Mouse (Mus musculus) intestine, embryonic 16.5 days (tissue): ENCODE data around the gene Cdc25b. TPM values are rescaled to one million over a fixed set of nuclear protein-coding genes. Genes with fewer than 3 reads are reported as not detected.

Experiments
- ATAC-seq: fragments of 200-750 bp; cut with Nextera tagmentation; 2 replicates; pipeline ENCODE4 v1.8.0; 2017; ENCODE audit warnings: moderate TSS enrichment, moderate library complexity
- H3K27ac ChIP-seq: fragments of 300-500 bp; sonication (generic); 2 replicates; pipeline ENCODE4 v1.5.1; 2014; ENCODE audit warnings: mild to moderate bottlenecking, low read length
- H3K27me3 ChIP-seq: fragments of 300-500 bp; sonication (generic); replicated peaks from 2 replicates; pipeline ENCODE4 v1.6.1; 2014; ENCODE audit warnings: low read length, control low read depth, mixed read lengths; ENCODE audit not compliant: control insufficient read depth, insufficient read depth
- H3K36me3 ChIP-seq: fragments of 300-500 bp; sonication (generic); 2 replicates; pipeline ENCODE4 v1.6.1; 2014; ENCODE audit warnings: low read length, control low read depth; ENCODE audit not compliant: control insufficient read depth, insufficient read depth
- H3K4me1 ChIP-seq: fragments of 300-500 bp; sonication (generic); 2 replicates; pipeline ENCODE4 v1.6.1; 2014; ENCODE audit warnings: low read length, control low read depth, mixed read lengths; ENCODE audit not compliant: control insufficient read depth, insufficient read depth
- H3K4me2 ChIP-seq: fragments of 300-500 bp; sonication (generic); 2 replicates; pipeline ENCODE4 v1.6.1; 2014; ENCODE audit warnings: low read depth, low read length, control low read depth
- H3K4me3 ChIP-seq: fragments of 300-500 bp; sonication (generic); 2 replicates; pipeline ENCODE4 v1.5.1; 2014; ENCODE audit warnings: mild to moderate bottlenecking, low read length
- H3K9ac ChIP-seq: fragments of 300-500 bp; sonication (generic); 2 replicates; pipeline ENCODE4 v1.6.1; 2014; ENCODE audit warnings: low read depth, low read length
- H3K9me3 ChIP-seq: fragments of 300-500 bp; sonication (generic); 2 replicates; pipeline ENCODE4 v1.6.1; 2016; ENCODE audit warnings: low read length, control low read depth; ENCODE audit not compliant: control insufficient read depth
- WGBS: fragments of 180-500 bp; shearing (Covaris S2); extraction: QIAGEN DNeasy Blood & Tissue Kit; methylation state at CpG from one replicate; pipeline ENCODE4 v1.1.7; 2014; 5-methylcytosine and 5-hydroxymethylcytosine counted together
- polyA plus RNA-seq: library from polyadenylated mRNA; unstranded; fragments of >200 nt; fragmentation: Nextera tagmentation; extraction: Ambion mirVana; gene quantifications from 2 replicates; pipeline ENCODE4 v1.2.1, GENCODE M21; 2015

Cdc25b gene
- polyA plus RNA-seq: 41.2 and 46.4 TPM in 2 replicates

DNA sequence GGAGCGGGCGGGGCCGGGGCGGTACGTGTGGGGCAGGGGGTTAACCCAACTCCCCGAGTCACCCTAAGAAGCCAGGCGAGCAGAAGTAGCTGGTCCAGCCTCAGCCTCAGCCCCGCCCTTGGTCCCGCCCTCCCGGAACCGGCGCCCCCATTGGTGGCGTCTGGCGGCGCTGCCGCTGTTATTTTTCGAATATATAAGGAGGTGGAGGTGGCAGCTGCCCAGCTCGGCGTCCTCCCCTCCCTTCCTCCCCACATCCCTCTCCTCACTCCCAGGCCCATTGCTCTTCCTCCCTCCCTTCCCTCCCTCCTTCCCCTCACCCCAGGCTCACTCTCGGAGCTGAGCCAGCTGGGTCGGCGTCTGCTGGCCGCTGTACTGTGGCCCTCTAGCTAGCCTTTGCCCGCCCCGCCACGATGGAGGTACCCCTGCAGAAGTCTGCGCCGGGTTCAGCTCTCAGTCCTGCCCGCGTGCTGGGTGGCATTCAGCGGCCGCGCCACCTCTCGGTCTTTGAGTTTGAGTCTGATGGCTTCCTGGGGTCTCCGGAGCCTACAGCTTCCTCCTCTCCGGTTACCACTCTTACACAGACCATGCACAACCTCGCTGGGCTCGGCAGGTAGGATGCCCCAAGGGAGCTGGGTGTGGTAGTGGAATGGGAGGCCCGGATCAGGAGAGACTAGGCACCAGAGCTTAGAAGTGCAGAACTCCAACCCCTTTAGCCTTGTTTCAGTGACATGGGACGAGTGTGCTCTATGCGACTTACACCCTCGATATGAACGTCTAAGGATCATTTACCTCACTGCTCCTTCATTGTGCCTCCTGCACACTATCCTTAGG is at the start of gene Cdc25b, which contains the start of gene Spef1:
TSS of gene Cdc25b (plus strand) at position 179 of the 831 bp plus-strand sequence.
TSS of gene Spef1 (minus strand) at position 512 of the 831 bp plus-strand sequence.
- peak; percentile 93 for ATAC-seq
- Histone ChIP-seq H3K9ac (peak within 1 kb of the TSS; percentile 81), H3K4me1 (peaks cover 25% of the 10 kb centered on the region), H3K9me3 (no peaks in the 10 kb centered on the region), H3K27me3 (no peaks in the 10 kb centered on the region), H3K4me2 (peak within 1 kb of the TSS; percentile 82), H3K4me3 (peak within 1 kb of the TSS; percentile 69), H3K36me3 (0 out of 2 replicates have a peak, but pooled peaks cover 6% of the 10 kb centered on the region), H3K27ac (peak within 1 kb of the TSS; percentile 67)
- WGBS: under 1% methylated on average over 43 of the region's 43 CpGs

DNA sequence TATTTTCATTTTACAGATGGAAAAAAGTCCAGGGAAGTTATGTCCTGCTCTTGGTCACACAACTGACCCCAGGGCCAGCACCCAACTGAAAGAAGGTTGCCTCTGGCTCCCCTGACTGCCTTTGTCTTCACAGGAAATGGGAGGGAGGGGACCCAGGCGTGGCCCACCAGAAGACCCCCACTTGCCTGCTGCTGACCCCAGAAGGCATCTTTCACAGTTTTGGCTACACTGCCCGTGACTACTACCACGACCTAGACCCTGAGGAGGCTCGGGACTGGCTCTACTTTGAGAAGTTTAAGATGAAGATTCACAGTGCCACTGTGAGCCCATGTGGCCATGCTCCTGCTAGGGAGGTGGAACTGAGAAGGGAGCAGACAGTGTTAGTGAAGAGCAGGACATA is 48.5 kb upstream of the Cdc25b start:
- no peak for ATAC-seq
- Histone ChIP-seq H3K4me3 (no peak overlapping the region), H3K27me3 (no peaks in the 10 kb centered on the region), H3K9me3 (no peaks in the 10 kb centered on the region), H3K9ac (no peak overlapping the region), H3K27ac (no peak overlapping the region), H3K36me3 (0 out of 2 replicates have a peak, but pooled peaks cover 3% of the 10 kb centered on the region), H3K4me2 (no peak overlapping the region), H3K4me1 (peaks cover 16% of the 10 kb centered on the region)
- WGBS: 86% methylated on average over 4 of the region's 4 CpGs

DNA sequence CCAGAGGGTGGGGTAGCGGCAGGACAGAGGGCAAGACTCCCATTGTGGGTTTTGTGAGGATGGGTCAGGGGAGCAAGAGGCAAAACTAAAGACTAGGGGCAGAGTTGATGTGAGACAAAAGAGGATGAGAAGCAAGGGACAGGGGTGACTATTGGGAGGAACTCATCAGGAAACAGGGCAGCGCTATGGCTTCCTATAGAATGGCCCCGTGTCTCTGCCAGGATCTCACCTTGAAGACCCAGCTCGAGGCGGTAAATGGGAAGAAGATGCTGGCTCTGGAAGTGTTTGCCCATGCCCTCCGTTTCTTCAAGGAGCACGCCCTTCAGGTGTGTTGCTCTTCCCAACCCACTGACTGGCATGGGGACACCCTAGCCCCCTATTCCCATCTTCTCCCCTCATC is 48.0 kb upstream of the Cdc25b start:
- Histone ChIP-seq H3K27me3 (no peaks in the 10 kb centered on the region), H3K4me3 (no peak overlapping the region), H3K9ac (no peak overlapping the region), H3K4me2 (no peak overlapping the region), H3K27ac (no peak overlapping the region), H3K36me3 (0 out of 2 replicates have a peak, but pooled peaks cover 6% of the 10 kb centered on the region), H3K9me3 (no peaks in the 10 kb centered on the region), H3K4me1 (peaks cover 16% of the 10 kb centered on the region)
- WGBS: 95% methylated on average over 7 of the region's 7 CpGs
- ATAC-seq: no peak

GRCm38 (mm10) chr2:131139287-131139686 is 47.5 kb upstream of the Cdc25b start:
- ATAC-seq: no peak
- no peak overlapping the region for H3K9ac ChIP-seq
- peaks cover 16% of the 10 kb centered on the region for H3K4me1 ChIP-seq
- no peaks in the 10 kb centered on the region for H3K27me3 ChIP-seq
- H3K27ac ChIP-seq: no peak overlapping the region
- 92% methylated on average over 5 of the region's 5 CpGs for WGBS
- no peaks in the 10 kb centered on the region for H3K9me3 ChIP-seq
- H3K36me3 ChIP-seq: 0 out of 2 replicates have a peak, but pooled peaks cover 6% of the 10 kb centered on the region
- no peak overlapping the region for H3K4me2 ChIP-seq
- no peak overlapping the region for H3K4me3 ChIP-seq

GRCm38 (mm10) chr2:131139886-131140532 is 46.7 kb upstream of the Cdc25b start:
- Histone ChIP-seq H3K9me3 (no peaks in the 10 kb centered on the region), H3K36me3 (peaks cover 12% of the 10 kb centered on the region; the same call in 1 of the 2 replicates), H3K27me3 (no peaks in the 10 kb centered on the region), H3K9ac (0 out of 2 replicates have a peak overlapping the region, but pooled peaks have one; percentile 5), H3K4me2 (no peak overlapping the region), H3K4me3 (no peak overlapping the region), H3K27ac (peak overlapping the region; percentile 52), H3K4me1 (peaks cover 16% of the 10 kb centered on the region)
- ATAC-seq: peak; percentile 41
- WGBS: 26% methylated on average over 5 of the region's 5 CpGs

DNA sequence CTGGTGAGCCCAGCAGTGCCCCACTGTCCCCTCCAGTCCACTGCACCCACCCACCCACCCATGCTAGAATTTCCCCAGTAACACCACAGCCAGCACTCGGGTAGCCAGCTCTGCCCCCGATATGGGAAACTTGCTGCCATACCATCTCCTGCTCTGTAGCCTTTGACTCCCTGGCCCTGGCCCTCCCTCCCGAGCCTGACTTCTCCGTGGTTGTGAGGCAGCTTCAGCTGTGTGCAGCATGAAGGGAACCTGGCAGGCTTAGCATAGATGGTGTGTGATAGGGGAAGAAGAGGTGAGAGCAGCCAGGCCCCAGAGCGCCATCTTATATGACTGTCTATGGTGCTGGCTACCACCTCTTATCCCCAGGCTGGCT is 46.2 kb upstream of the Cdc25b start:
- H3K4me1 ChIP-seq: peaks cover 16% of the 10 kb centered on the region
- H3K4me2 ChIP-seq: no peak overlapping the region
- H3K27me3 ChIP-seq: no peaks in the 10 kb centered on the region
- no peak for ATAC-seq
- peaks cover 14% of the 10 kb centered on the region; the same call in 1 of the 2 replicates for H3K36me3 ChIP-seq
- no peak overlapping the region for H3K4me3 ChIP-seq
- WGBS: 73% methylated on average over 5 of the region's 5 CpGs
- no peaks in the 10 kb centered on the region for H3K9me3 ChIP-seq
- no peak overlapping the region for H3K9ac ChIP-seq
- H3K27ac ChIP-seq: 0 out of 2 replicates have a peak overlapping the region, but pooled peaks have one; percentile 23

GRCm38 (mm10) chr2:131141336-131141986 is 45.3 kb upstream of the Cdc25b start:
- Histone ChIP-seq H3K36me3 (peaks cover 17% of the 10 kb centered on the region; the same call in 1 of the 2 replicates), H3K4me1 (peaks cover 16% of the 10 kb centered on the region), H3K27ac (no peak overlapping the region), H3K4me3 (no peak overlapping the region), H3K9me3 (no peaks in the 10 kb centered on the region), H3K27me3 (no peaks in the 10 kb centered on the region), H3K9ac (no peak overlapping the region), H3K4me2 (no peak overlapping the region)
- 92% methylated on average over 8 of the region's 8 CpGs for whole genome bisulfite sequencing
- no peak for ATAC-seq

- Histone ChIP-seq H3K9ac (peak overlapping the region; percentile 21; the same call in 1 of the 2 replicates), H3K36me3 (peaks cover 17% of the 10 kb centered on the region; the same call in 1 of the 2 replicates)
- 31% methylated on average over 18 of the region's 18 CpGs for WGBS
Measured at GRCm38 (mm10) chr2:131142592-131142991, 44.2 kb upstream of the Cdc25b start.

More at GRCm38 (mm10) chr2:131142592-131142991, 44.2 kb upstream of the Cdc25b start:
- peak; percentile 72 for ATAC-seq
- Histone ChIP-seq H3K4me1 (peaks cover 16% of the 10 kb centered on the region), H3K27ac (no peak overlapping the region), H3K9me3 (no peaks in the 10 kb centered on the region), H3K4me3 (0 out of 2 replicates have a peak overlapping the region, but pooled peaks have one; percentile 6), H3K27me3 (no peaks in the 10 kb centered on the region), H3K4me2 (peak overlapping the region; percentile 37)
